Mouse (Mus musculus) spleen, postnatal 14 days (tissue): Measurements from ENCODE around the gene Eprs.

Experiments
- DNase-seq, 2 experiments: peaks; one replicate each; pipeline ENCODE4 v3.0.0; 2021 to 2022; ENCODE audit warnings: low spot score in 2 of 2

Eprs gene

DNA sequence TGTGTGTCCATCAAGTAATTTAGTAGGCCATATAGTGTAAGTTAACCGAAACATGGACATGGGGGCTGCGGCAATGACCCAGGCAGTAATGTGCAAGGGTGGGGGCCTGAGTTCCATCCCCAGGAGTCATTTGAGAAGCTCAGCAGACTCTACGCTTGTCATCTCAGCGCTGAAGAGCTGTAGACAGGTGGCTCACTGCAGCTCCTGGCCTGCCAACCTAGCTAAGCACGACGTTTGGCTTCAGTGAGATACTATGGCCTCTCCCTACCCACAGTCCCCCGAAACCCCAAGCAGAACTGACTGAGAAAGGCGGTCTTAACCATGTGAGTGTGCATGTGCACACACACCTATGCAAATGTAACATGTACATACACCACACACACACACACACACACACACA, 88.2 kb downstream of the Eprs start:
- no peak for DNase-seq

DNA sequence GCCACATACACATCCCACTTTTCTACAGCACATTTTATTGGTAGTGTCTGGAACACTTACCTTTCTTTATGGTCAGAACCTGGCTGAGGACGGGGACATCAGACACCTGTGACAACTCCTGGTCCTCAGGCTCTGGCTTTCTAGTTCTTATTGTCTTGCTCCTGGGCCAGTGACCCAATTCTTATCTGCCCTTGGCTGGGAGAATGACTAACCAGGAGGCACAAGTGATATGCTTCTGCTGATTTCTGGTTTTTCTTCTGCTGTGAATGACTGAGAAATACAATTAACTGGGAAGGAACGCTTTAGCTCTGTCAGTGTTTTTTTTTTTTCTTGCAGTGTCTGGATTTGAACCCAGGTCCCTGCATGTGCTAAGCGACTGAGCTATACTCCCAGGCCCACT, 88.7 kb downstream of the Eprs start:
- no peak for DNase-seq

DNA sequence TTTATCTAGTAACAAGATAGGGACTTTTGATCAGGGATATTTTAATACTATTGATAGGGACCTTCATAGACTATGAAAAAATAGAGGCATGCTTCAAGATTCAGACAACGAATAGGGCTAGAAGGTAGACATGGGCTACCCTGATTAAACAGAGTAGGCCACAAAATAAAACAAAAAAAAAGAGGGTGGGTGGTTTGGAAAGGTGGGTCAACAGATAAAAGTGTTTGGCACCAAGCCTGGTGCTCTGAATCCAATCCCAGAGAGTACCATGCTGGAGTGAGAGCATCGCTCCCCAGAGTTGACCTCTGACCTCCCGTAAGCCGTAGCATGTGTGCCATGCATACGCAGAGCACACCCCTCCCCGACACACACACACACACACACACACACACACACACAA, 89.6 kb downstream of the Eprs start:
- DNase-seq, result no peak

DNA sequence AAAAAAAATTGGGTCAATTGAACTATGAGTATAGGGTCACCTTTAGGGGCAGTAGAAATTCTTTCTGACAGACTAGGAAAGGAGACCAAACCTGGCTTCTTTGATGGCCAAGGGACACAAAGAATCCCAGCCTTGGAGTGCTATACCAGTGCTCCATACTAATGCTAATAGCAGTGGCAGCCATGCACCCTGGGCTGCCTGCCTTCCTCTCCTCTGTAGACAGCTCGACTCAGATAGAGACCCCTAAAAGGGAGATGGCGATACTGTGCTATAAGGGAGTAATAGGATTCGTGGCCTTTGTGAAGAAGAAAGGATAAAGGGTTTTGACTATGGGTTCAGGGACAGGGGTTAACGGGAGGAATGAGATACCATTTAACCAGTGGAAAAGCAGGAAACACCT, 91.3 kb downstream of the Eprs start:
- DNase-seq, result no peak

DNA sequence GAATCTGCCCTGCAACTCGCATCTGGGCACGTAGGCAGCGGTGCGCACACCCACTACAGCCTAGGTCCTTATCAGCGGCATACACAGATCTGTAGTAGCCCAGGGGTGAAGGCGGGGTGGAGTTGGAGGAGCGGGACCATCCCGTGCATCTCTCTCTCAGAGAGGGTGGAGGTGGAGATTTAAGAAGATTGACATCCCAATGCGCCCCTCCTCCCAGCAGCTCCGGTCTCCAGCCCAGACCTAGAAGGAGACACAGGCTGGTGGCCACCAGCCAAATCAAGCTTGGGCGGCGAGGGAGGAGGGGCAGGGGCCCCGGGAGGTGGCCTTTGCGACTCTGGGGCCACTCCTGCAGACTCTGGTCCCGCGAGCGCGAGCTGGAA, 91.7 kb downstream of the Eprs start, which contains the start of gene Slc30a10:
TSS of gene Slc30a10 (plus strand) at position 274 of the 380 bp plus-strand sequence.
- peak; percentile 59 to 63 for DNase-seq

DNA sequence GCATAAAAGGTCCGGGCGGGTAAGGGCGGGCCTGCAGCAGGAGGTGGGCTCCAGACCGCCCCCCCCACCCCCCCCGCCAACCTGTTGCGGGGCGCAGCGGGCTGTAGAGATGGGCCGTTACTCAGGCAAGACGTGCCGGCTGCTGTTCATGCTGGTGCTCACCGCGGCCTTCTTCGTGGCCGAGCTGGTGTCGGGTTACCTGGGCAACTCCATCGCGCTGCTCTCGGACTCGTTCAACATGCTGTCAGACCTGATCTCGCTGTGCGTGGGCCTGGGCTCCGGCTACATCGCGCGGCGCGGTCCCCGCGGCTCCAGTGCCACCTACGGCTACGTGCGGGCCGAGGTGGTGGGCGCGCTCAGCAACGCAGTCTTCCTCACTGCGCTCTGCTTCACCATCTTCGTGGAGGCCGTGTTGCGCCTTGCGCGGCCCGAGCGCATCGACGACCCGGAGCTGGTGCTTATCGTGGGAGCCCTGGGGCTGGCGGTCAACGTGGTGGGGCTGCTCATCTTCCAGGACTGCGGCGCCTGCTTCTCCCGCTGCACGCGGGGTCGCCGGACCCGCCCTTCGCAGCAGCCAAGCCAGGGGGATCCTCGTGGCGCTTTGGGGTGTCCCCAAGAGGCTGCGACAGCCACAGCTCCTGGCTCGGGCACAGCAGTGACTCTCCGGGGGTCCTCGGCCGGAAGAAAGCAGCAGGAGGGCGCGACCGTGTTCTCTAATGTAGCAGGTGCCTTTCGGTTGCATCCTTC, 92.3 kb downstream of the Eprs start:
- peak; percentile 14 to 24 for DNase-seq

DNA sequence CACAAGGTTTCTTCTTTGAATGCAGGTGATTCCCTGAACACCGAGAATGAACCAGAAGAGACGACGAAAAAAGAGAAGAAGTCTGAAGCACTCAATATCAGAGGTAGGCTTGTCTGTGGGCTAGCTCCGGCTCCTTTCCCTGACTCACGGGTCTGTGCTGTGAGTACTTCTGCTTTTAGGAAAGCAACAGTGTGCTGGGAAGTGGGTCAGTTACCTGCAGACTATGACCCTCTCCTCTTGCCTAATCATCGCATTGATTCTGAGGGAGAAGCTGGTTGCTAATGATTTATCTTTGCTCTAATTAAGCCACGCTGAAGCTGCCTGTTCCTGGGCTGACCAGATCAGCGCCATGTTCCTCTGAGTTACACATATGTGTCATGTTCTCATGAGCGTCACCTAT, 93.5 kb downstream of the Eprs start:
- no peak for DNase-seq

DNA sequence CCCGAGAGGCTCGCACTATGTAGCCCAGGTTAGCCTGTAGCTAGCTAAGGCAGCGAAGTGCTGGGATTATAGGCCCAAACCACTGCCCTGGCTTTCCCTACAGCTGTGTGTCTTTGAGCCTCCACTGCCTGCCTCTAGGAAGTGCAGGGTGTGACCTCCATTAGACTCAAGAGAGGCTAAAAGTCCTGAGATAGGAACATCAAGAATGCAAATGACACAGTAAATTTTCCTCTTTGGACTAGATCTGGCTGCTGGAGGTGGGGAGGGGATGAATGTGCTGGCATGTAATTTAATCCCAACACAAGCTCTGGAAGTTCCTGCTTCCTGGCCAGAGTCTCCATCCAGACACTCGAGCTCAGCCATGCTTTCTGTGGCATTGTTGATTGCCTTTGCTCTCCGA, 97.3 kb downstream of the Eprs start:
- DNase-seq, result no peak

DNA sequence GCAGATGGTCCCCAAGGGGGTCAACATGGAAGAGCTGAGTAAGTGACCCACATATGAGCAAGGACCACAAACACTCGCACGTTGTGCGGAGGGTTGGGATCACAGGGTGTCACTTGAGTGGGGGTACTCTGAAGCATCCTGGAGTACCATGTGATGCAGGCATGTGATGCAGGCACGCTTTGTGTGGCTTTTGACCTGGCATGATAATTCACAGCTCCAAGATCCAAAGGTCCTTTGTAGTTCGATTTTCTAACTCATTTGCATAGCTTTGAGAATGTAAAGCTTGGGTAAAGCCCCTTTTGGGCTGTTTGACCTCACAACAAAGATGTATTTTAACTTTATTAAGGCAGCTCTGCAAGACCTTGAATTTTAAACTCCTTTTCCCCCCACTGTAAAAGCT, 100.0 kb downstream of the Eprs start:
- no peak for DNase-seq

DNA sequence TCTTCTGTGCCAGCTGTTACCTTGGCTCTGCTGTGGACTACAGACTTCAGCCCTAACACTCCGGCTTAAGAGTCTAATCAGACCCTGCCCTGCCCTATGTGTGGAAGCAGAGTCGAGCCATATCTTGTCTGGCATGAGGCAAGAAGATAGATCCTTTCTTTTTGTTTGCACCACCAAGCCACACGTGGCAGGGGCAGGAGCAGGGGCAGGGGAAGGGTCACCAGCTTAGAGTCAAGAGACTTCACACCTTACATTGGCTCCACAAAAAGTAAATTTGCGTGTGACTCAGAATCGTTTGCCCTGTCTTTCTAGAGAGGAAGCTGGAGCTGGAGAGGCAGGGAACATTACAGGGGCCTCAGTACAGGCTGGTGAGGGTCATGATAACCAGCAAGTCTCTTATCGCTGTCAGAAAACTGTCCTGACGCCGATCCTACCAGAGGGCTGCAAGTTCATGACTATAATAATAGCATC, 106.7 kb downstream of the Eprs start:
- DNase-seq, result no peak

DNA sequence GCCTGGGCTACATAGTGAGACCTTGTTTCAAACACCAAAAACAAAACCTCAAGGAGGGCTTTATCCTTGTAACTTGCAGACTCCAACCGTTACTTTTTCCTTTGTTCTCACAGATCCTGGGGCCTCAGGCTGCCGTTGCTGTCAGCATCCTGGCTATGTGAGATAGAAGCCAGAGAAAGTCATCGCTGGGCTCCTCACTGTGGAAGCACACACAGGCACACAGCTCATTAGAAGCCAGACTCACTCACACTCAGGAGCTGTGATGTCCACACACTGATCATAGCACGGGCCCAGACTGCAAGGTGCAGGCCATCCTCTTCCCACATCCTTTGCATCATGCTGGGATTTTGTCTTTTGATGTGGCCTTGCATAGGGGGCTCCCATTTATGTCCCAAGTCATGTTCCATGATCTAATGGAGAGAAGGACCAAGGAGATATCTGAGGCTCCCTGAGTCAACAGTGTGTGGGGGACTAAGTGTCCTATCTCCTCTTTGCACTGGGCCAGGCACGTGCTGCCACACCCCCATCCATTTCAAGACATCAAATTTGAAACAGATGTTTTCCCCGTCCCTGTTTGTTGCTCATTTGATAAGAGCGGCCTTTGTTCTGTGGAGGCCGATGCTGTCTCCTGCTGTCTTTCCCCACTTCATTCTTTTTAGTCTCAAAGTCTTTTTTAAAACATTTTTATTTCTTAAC, 109.3 kb downstream of the Eprs start:
- DNase-seq, result peak; percentile 19

DNA sequence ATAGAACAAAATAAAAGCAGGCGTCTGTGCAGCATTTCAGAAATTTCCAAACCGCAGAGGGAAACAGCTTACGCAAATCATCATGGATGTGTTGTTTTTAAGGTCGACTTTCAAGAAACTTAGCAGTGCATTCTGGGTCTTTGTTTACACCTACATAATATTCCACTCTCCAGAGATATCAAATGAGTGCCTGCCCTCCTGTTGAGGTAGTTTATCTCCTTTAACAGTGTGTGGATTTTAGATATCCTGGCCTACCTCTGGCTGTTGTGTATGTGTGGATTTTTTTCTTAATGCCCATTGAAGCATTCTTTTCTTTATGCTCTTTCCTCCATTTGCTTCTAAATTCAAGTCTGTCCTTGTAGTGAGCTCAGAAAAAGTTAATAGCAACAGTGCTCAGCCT, 109.9 kb downstream of the Eprs start:
- no peak for DNase-seq

DNA sequence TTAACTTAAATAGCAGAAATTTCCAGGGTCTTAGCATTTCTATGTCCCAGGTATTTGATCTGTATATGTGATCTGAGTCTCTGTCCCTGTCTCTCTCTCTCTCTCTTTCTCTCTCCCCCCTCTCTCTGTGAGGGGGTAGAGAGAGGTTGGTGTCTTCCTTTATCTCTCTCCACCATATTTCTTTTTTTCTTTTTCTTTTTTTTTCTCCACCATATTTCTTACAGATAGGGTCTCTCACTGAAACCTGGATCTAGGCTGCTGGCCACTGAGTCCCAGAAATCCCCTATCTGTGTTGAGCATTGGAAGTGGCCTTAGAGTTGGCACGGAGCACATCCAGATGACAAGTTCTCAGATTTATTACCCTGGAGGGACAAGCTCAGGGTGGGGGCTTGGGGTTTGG, 110.6 kb downstream of the Eprs start:
- no peak for DNase-seq
